Mouse (Mus musculus): ENCODE data around the gene Ncbp1. TPM values are rescaled to one million over a fixed set of nuclear protein-coding genes. Genes with fewer than 3 reads are reported as not detected.

Gene Ncbp1
- polyA plus RNA-seq, 1 experiment from 2014 or later, result 21.9 TPM

- no peak for ATAC-seq
- Histone ChIP-seq H3K27me3 (replicated peaks; ENCODE audit: insufficient read depth, low read length) (no peaks in the 10 kb centered on the region), H3K4me3 (ENCODE audit: low read depth, low read length) (no peak overlapping the region), H3K4me2 (replicated peaks; ENCODE audit: low read depth, low read length) (no peak overlapping the region), H3K4me1 (ENCODE audit: insufficient read depth, low read depth, low read length) (no peaks in the 10 kb centered on the region), H3K36me3 (ENCODE audit: insufficient read depth, low read length) (no peaks in the 10 kb centered on the region), H3K27ac (ENCODE audit: low read length) (no peak overlapping the region), H3K9me3 (ENCODE audit: low read length) (no peaks in the 10 kb centered on the region), H3K9ac (replicated peaks; ENCODE audit: low read depth) (no peak overlapping the region)
- 85% methylated on average over 7 of the region's 7 CpGs for WGBS
- no peak for DNase-seq (ENCODE audit: low spot score)
- TF ChIP-seq EP300 (IDR thresholded peaks at IDR 0.05) (no peak), CTCF (IDR thresholded peaks at IDR 0.05) (no peak)
Measured at GRCm38 (mm10) chr4:46096546-46096945, 41.9 kb upstream of the Ncbp1 start.

DNA sequence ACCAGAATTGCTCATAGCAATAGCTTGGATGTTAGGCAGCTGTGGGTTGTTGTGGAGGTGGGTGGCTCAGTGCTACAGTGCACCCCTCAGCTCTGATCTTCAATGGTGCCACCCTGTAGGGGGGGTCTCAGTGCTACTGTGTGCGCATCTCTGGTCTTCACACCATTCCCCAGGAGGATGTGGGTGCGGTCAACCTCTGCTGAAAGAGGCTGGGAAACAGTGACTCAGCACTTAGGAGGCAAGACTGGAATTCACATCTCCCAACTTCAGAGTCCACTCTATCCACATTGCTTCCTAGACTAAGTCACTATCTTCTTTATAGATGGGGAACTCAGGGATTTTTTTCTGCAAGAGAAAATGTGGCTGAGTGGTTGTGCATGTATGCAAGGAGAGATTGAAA is 40.8 kb upstream of the Ncbp1 start:
- no peak for DNase-seq (ENCODE audit: low spot score)
- Histone ChIP-seq H3K4me1 (ENCODE audit: insufficient read depth, low read depth, low read length) (no peaks in the 10 kb centered on the region), H3K27ac (ENCODE audit: low read length) (no peak overlapping the region), H3K4me3 (ENCODE audit: low read depth, low read length) (no peak overlapping the region), H3K27me3 (replicated peaks; ENCODE audit: insufficient read depth, low read length) (no peaks in the 10 kb centered on the region), H3K4me2 (replicated peaks; ENCODE audit: low read depth, low read length) (no peak overlapping the region), H3K9ac (replicated peaks; ENCODE audit: low read depth) (no peak overlapping the region), H3K9me3 (ENCODE audit: low read length) (no peaks in the 10 kb centered on the region), H3K36me3 (ENCODE audit: insufficient read depth, low read length) (no peaks in the 10 kb centered on the region)
- TF ChIP-seq CTCF (IDR thresholded peaks at IDR 0.05) (no peak), EP300 (IDR thresholded peaks at IDR 0.05) (no peak)
- WGBS, result 80% methylated on average over 2 of the region's 2 CpGs
- no peak for ATAC-seq

GRCm38 (mm10) chr4:46099132-46099531 is 39.3 kb upstream of the Ncbp1 start:
- H3K4me2 ChIP-seq (replicated peaks; ENCODE audit: low read depth, low read length), result no peak overlapping the region
- no peaks in the 10 kb centered on the region for H3K27me3 ChIP-seq (replicated peaks; ENCODE audit: insufficient read depth, low read length)
- no peak overlapping the region for H3K4me3 ChIP-seq (ENCODE audit: low read depth, low read length)
- TF ChIP-seq EP300 (IDR thresholded peaks at IDR 0.05) (no peak), CTCF (IDR thresholded peaks at IDR 0.05) (no peak)
- DNase-seq (ENCODE audit: low spot score) (no peak), ATAC-seq (no peak)
- H3K9ac ChIP-seq (replicated peaks; ENCODE audit: low read depth), result no peak overlapping the region
- no peaks in the 10 kb centered on the region for H3K36me3 ChIP-seq (ENCODE audit: insufficient read depth, low read length)
- WGBS, result 70% methylated on average over 9 of the region's 9 CpGs
- no peak overlapping the region for H3K27ac ChIP-seq (ENCODE audit: low read length)
- H3K4me1 ChIP-seq (ENCODE audit: insufficient read depth, low read depth, low read length), result no peaks in the 10 kb centered on the region
- no peaks in the 10 kb centered on the region for H3K9me3 ChIP-seq (ENCODE audit: low read length)

DNA sequence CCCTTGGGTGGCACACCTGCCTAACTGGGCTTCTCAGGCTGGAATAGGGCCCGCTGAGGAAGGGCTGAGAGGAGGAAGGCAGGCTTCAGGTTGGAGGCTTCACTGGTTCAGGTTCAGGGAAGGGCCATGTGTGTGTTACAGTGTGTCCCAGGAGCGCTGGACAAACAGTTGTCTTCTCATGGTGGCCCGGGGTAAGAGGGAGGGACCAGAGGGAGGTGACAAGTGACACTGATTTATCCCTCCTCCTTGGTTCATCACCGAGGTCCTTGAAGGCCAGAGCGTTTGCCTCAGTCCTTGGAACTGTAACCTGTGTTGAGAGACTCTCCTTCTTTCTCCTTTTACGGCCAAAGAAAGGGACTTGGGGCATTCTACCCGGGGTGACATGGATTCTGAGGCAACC is 37.9 kb upstream of the Ncbp1 start:
- Histone ChIP-seq H3K27ac (ENCODE audit: low read length) (no peak overlapping the region), H3K36me3 (ENCODE audit: insufficient read depth, low read length) (no peaks in the 10 kb centered on the region), H3K9ac (replicated peaks; ENCODE audit: low read depth) (no peak overlapping the region), H3K4me1 (ENCODE audit: insufficient read depth, low read depth, low read length) (no peaks in the 10 kb centered on the region), H3K9me3 (ENCODE audit: low read length) (no peaks in the 10 kb centered on the region), H3K4me2 (replicated peaks; ENCODE audit: low read depth, low read length) (no peak overlapping the region), H3K27me3 (replicated peaks; ENCODE audit: insufficient read depth, low read length) (no peaks in the 10 kb centered on the region), H3K4me3 (ENCODE audit: low read depth, low read length) (no peak overlapping the region)
- ATAC-seq (peak; percentile 19; the same call in 1 of the 2 replicates), DNase-seq (ENCODE audit: low spot score) (no peak)
- 33% methylated on average over 7 of the region's 7 CpGs for WGBS
- TF ChIP-seq CTCF (IDR thresholded peaks at IDR 0.05) (no peak), EP300 (IDR thresholded peaks at IDR 0.05) (no peak)

DNA sequence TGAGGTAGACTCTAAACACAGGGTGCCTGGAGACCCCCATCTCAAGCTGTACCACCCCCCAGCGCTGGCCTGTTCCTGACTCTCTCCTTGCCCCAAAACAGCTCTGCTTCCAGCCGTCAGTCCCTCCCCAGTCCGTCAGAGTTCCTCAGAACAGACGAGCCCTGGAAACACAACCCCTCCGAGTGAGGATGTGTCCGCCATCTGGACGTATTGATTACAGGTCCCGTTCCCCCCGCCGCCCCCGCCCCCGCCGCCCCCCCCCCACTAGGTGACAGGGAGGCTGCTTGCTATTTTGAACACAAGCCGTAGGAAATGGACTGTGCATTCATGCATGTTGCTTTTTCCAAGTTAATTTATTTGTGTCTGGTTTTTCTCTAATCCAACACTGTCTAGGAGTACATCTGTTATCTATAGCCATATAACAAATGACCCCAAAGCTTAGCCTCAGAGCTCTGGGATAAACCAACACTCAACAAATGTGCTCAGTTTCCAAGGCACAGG is 37.2 kb upstream of the Ncbp1 start:
- DNase-seq (ENCODE audit: low spot score) (no peak), ATAC-seq (no peak)
- H3K9me3 ChIP-seq (ENCODE audit: low read length), result no peaks in the 10 kb centered on the region
- H3K36me3 ChIP-seq (ENCODE audit: insufficient read depth, low read length), result no peaks in the 10 kb centered on the region
- 23% methylated on average over 11 of the region's 14 CpGs for WGBS
- no peak overlapping the region for H3K4me2 ChIP-seq (replicated peaks; ENCODE audit: low read depth, low read length)
- H3K27me3 ChIP-seq (replicated peaks; ENCODE audit: insufficient read depth, low read length), result no peaks in the 10 kb centered on the region
- no peak overlapping the region for H3K4me3 ChIP-seq (ENCODE audit: low read depth, low read length)
- H3K4me1 ChIP-seq (ENCODE audit: insufficient read depth, low read depth, low read length), result no peaks in the 10 kb centered on the region
- H3K9ac ChIP-seq (replicated peaks; ENCODE audit: low read depth), result no peak overlapping the region
- no peak overlapping the region for H3K27ac ChIP-seq (ENCODE audit: low read length)
- TF ChIP-seq CTCF (IDR thresholded peaks at IDR 0.05), result no peak
- TF ChIP-seq EP300 (IDR thresholded peaks at IDR 0.05), result no peak

DNA sequence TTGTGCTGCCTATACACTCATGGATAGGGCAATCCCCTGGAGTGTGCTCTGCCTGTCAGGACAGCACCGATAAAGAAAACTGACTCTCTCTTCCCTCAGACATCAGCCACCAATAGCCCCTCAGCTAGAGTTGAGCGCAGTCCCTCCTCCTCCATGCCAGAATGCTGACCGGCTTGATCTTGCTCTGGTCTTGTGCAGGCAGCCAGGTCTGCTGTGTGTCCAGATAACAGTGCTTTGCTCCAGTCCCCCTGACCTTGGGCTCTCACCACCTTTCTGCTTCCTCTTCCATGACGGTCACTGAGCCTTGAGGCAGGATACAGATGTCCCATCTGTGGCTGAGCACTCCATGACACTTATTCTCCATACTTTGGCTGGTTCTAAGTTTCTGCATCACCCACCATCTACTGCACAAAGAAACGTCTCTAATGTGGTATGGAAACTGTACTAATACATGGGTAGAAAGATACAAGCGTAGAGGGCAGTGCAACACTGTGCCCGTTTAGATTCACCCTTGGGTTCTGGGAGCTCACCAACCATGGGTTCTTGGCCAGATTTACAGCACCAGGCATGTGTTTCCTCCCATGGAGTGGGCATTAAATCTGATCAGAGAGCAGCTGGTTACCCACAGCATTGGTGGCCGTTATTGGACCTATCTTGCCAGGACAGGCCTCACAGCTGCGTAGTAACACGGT is 36.2 kb upstream of the Ncbp1 start:
- Histone ChIP-seq H3K9ac (replicated peaks; ENCODE audit: low read depth) (no peak overlapping the region), H3K27ac (ENCODE audit: low read length) (no peak overlapping the region)

More for the DNA sequence above, 36.2 kb upstream of the Ncbp1 start:
- TF ChIP-seq EP300 (IDR thresholded peaks at IDR 0.05) (no peak), CTCF (IDR thresholded peaks at IDR 0.05) (no peak)
- WGBS, result 88% methylated on average over 10 of the region's 10 CpGs
- DNase-seq (ENCODE audit: low spot score) (no peak), ATAC-seq (no peak)
- Histone ChIP-seq H3K4me1 (ENCODE audit: insufficient read depth, low read depth, low read length) (no peaks in the 10 kb centered on the region), H3K27me3 (replicated peaks; ENCODE audit: insufficient read depth, low read length) (no peaks in the 10 kb centered on the region), H3K4me2 (replicated peaks; ENCODE audit: low read depth, low read length) (no peak overlapping the region), H3K36me3 (ENCODE audit: insufficient read depth, low read length) (no peaks in the 10 kb centered on the region), H3K9me3 (ENCODE audit: low read length) (no peaks in the 10 kb centered on the region), H3K4me3 (ENCODE audit: low read depth, low read length) (no peak overlapping the region)

Measured in lung, postnatal 0 days (tissue).